Mouse (Mus musculus) liver, embryonic 14.5 days (tissue): ENCODE results near the gene Unc13a.

Experiments
- CTCF ChIP-seq: IDR thresholded peaks from 2 replicates; pipeline ENCODE4 v1.5.1; 2016; ENCODE audit warnings: antibody characterized with exemption, low read depth, control low read depth
- EP300 ChIP-seq: IDR thresholded peaks from 2 replicates; pipeline ENCODE4 v1.6.1; 2016; ENCODE audit warnings: antibody characterized with exemption, low read depth

- TF ChIP-seq CTCF (no peak), EP300 (no peak)
Observed at GRCm38 (mm10) chr8:71638321-71638720, 33.2 kb downstream of the Unc13a start.
